Mouse (Mus musculus): Measurements from ENCODE around the gene Nsl1. TPM values are rescaled to one million over a fixed set of nuclear protein-coding genes. Genes with fewer than 3 reads are reported as not detected.
A peak's percentile ranks its signal among the peaks of the same experiment; 100 is the strongest.

Gene Nsl1
- total RNA-seq, 1 experiment: 24.3 TPM

GRCm38 (mm10) chr1:191065188-191065587 is 2.4 kb downstream of the Nsl1 start:
- Histone ChIP-seq H3K9ac (ENCODE audit: insufficient read depth, low read depth, low read length, poor library complexity, severe bottlenecking) (no peak overlapping the region), H3K4me3 (ENCODE audit: insufficient read depth in 1 of 2, low read depth in 1 of 2, low read length in 2 of 2, poor library complexity in 1 of 2, severe bottlenecking in 1 of 2) (0 out of 4 replicates have a peak overlapping the region, but pooled peaks of 1 of the 2 experiments have one; percentile 7), H3K9me3 (ENCODE audit: control insufficient read depth, insufficient read depth, low read depth, low read length) (no peaks in the 10 kb centered on the region), H3K4me1 (ENCODE audit: control insufficient read depth in 2 of 2, insufficient read depth in 2 of 2, low read length in 2 of 2, poor library complexity in 1 of 2) (peaks cover 7 to 8% of the 10 kb centered on the region in 2 experiments), H3K36me3 (ENCODE audit: control insufficient read depth, insufficient read depth, low read length, poor library complexity, severe bottlenecking) (peaks cover 32% of the 10 kb centered on the region), H3K27ac (ENCODE audit: insufficient read depth, low read depth, low read length, poor library complexity, severe bottlenecking) (no peak overlapping the region)
- in situ Hi-C loops (cut with MboI; ENCODE audit: low sequenced_read_pairs in 2 of 2, unreplicated experiment in 2 of 2): no loop called here
- TF ChIP-seq MAFK (IDR thresholded peaks at IDR 0.05; ENCODE audit: insufficient read depth, low read depth, low read length) (no peak), HCFC1 (IDR thresholded peaks at IDR 0.05; ENCODE audit: borderline replicate concordance, insufficient read depth, low read length) (no peak), ZNF384 (IDR thresholded peaks at IDR 0.05; ENCODE audit: low read depth, low read length) (no peak), CHD2 (IDR thresholded peaks at IDR 0.05; ENCODE audit: low read depth, low read length) (no peak), ZC3H11A (IDR thresholded peaks at IDR 0.05; ENCODE audit: borderline replicate concordance, low read depth, low read length) (no peak)
- DNase-seq (ENCODE audit: low read depth, low spot score): peak; percentile 48

- peaks cover 7 to 8% of the 10 kb centered on the region in 2 experiments for H3K4me1 ChIP-seq (ENCODE audit: control insufficient read depth in 2 of 2, insufficient read depth in 2 of 2, low read length in 2 of 2, poor library complexity in 1 of 2)
- H3K9ac ChIP-seq (ENCODE audit: insufficient read depth, low read depth, low read length, poor library complexity, severe bottlenecking): no peak overlapping the region
- no peak for TF ChIP-seq MAFK (IDR thresholded peaks at IDR 0.05; ENCODE audit: insufficient read depth, low read depth, low read length)
- no peak for DNase-seq (ENCODE audit: low read depth, low spot score)
- in situ Hi-C loops (cut with MboI; ENCODE audit: low sequenced_read_pairs in 2 of 2, unreplicated experiment in 2 of 2): no loop called here
- no peak overlapping the region for H3K27ac ChIP-seq (ENCODE audit: insufficient read depth, low read depth, low read length, poor library complexity, severe bottlenecking)
- 0 out of 2 replicates have a peak, but pooled peaks cover 1% of the 10 kb centered on the region for H3K9me3 ChIP-seq (ENCODE audit: control insufficient read depth, insufficient read depth, low read depth, low read length)
- H3K4me3 ChIP-seq (ENCODE audit: insufficient read depth in 1 of 2, low read depth in 1 of 2, low read length in 2 of 2, poor library complexity in 1 of 2, severe bottlenecking in 1 of 2): no peak overlapping the region
- peaks cover 58% of the 10 kb centered on the region for H3K36me3 ChIP-seq (ENCODE audit: control insufficient read depth, insufficient read depth, low read length, poor library complexity, severe bottlenecking)
These were observed 5.6 kb downstream of the Nsl1 start for GRCm38 (mm10) chr1:191068377-191068776.

GRCm38 (mm10) chr1:191070259-191070658 is 7.4 kb downstream of the Nsl1 start:
- TF ChIP-seq MAFK (IDR thresholded peaks at IDR 0.05; ENCODE audit: insufficient read depth, low read depth, low read length) (no peak), HCFC1 (IDR thresholded peaks at IDR 0.05; ENCODE audit: borderline replicate concordance, insufficient read depth, low read length) (no peak), CHD2 (IDR thresholded peaks at IDR 0.05; ENCODE audit: low read depth, low read length) (no peak), ZC3H11A (IDR thresholded peaks at IDR 0.05; ENCODE audit: borderline replicate concordance, low read depth, low read length) (no peak), ZNF384 (IDR thresholded peaks at IDR 0.05; ENCODE audit: low read depth, low read length) (no peak)
- in situ Hi-C loops (cut with MboI; ENCODE audit: low sequenced_read_pairs in 2 of 2, unreplicated experiment in 2 of 2): no loop called here
- DNase-seq (ENCODE audit: low read depth, low spot score): no peak
- Histone ChIP-seq H3K27ac (ENCODE audit: insufficient read depth, low read depth, low read length, poor library complexity, severe bottlenecking) (no peak overlapping the region), H3K9me3 (ENCODE audit: control insufficient read depth, insufficient read depth, low read depth, low read length) (0 out of 2 replicates have a peak, but pooled peaks cover 1% of the 10 kb centered on the region), H3K36me3 (ENCODE audit: control insufficient read depth, insufficient read depth, low read length, poor library complexity, severe bottlenecking) (peaks cover 60% of the 10 kb centered on the region), H3K4me3 (ENCODE audit: insufficient read depth in 1 of 2, low read depth in 1 of 2, low read length in 2 of 2, poor library complexity in 1 of 2, severe bottlenecking in 1 of 2) (no peak overlapping the region), H3K4me1 (ENCODE audit: control insufficient read depth in 2 of 2, insufficient read depth in 2 of 2, low read length in 2 of 2, poor library complexity in 1 of 2) (peaks cover 0 to 3% of the 10 kb centered on the region in 2 experiments; a peak in 1 of 4 replicates), H3K9ac (ENCODE audit: insufficient read depth, low read depth, low read length, poor library complexity, severe bottlenecking) (no peak overlapping the region)

GRCm38 (mm10) chr1:191071613-191072012 is 8.8 kb downstream of the Nsl1 start:
- no peak for DNase-seq (ENCODE audit: low read depth, low spot score)
- Histone ChIP-seq H3K4me1 (ENCODE audit: control insufficient read depth in 2 of 2, insufficient read depth in 2 of 2, low read length in 2 of 2, poor library complexity in 1 of 2) (peaks cover 0 to 3% of the 10 kb centered on the region in 2 experiments; a peak in 1 of 4 replicates), H3K27ac (ENCODE audit: insufficient read depth, low read depth, low read length, poor library complexity, severe bottlenecking) (no peak overlapping the region), H3K36me3 (ENCODE audit: control insufficient read depth, insufficient read depth, low read length, poor library complexity, severe bottlenecking) (peaks cover 55% of the 10 kb centered on the region), H3K9ac (ENCODE audit: insufficient read depth, low read depth, low read length, poor library complexity, severe bottlenecking) (no peak overlapping the region), H3K9me3 (ENCODE audit: control insufficient read depth, insufficient read depth, low read depth, low read length) (0 out of 2 replicates have a peak, but pooled peaks cover 1% of the 10 kb centered on the region), H3K4me3 (ENCODE audit: insufficient read depth in 1 of 2, low read depth in 1 of 2, low read length in 2 of 2, poor library complexity in 1 of 2, severe bottlenecking in 1 of 2) (no peak overlapping the region)
- no peak for TF ChIP-seq HCFC1 (IDR thresholded peaks at IDR 0.05; ENCODE audit: borderline replicate concordance, insufficient read depth, low read length)
- TF ChIP-seq ZNF384 (IDR thresholded peaks at IDR 0.05; ENCODE audit: low read depth, low read length): no peak
- TF ChIP-seq CHD2 (IDR thresholded peaks at IDR 0.05; ENCODE audit: low read depth, low read length): no peak
- TF ChIP-seq ZC3H11A (IDR thresholded peaks at IDR 0.05; ENCODE audit: borderline replicate concordance, low read depth, low read length): no peak
- no peak for TF ChIP-seq MAFK (IDR thresholded peaks at IDR 0.05; ENCODE audit: insufficient read depth, low read depth, low read length)
- in situ Hi-C loops (cut with MboI; ENCODE audit: low sequenced_read_pairs in 2 of 2, unreplicated experiment in 2 of 2): no loop called here

Measured in ES-E14 (cell line).